Mouse (Mus musculus) lung, embryonic 15.5 days (tissue): ENCODE measurements around the gene Msh5. TPM values are rescaled to one million over a fixed set of nuclear protein-coding genes. Genes with fewer than 3 reads are reported as not detected.

Source experiments
- ATAC-seq: fragments of 200-750 bp; cut with Nextera tagmentation; 2 replicates; pipeline ENCODE4 v1.8.0; 2017; ENCODE audit warnings: moderate number of reproducible peaks, borderline replicate concordance; ENCODE audit not compliant: low FRiP score, low TSS enrichment; ENCODE audit errors: extremely low read depth
- H3K27ac ChIP-seq: fragments of 300-500 bp; sonication (generic); 2 replicates; pipeline ENCODE4 v1.5.1; 2015; ENCODE audit warnings: moderate library complexity, mild to moderate bottlenecking, inconsistent platforms
- H3K27me3 ChIP-seq: fragments of 300-500 bp; sonication (generic); 2 replicates; pipeline ENCODE4 v1.6.1; 2015; ENCODE audit warnings: inconsistent platforms
- H3K36me3 ChIP-seq: fragments of 300-500 bp; sonication (generic); 2 replicates; pipeline ENCODE4 v1.6.1; 2015; ENCODE audit warnings: inconsistent platforms
- H3K4me1 ChIP-seq: fragments of 300-500 bp; sonication (generic); 2 replicates; pipeline ENCODE4 v1.6.1; 2015; ENCODE audit warnings: inconsistent platforms
- H3K4me2 ChIP-seq: fragments of 300-500 bp; sonication (generic); 2 replicates; pipeline ENCODE4 v1.6.1; 2015; ENCODE audit warnings: inconsistent platforms, mild to moderate bottlenecking, moderate library complexity
- H3K4me3 ChIP-seq: fragments of 300-500 bp; sonication (generic); 2 replicates; pipeline ENCODE4 v1.5.1; 2015; ENCODE audit warnings: mild to moderate bottlenecking, inconsistent platforms
- H3K9ac ChIP-seq: fragments of 300-500 bp; sonication (generic); 2 replicates; pipeline ENCODE4 v1.6.1; 2015; ENCODE audit warnings: inconsistent platforms
- H3K9me3 ChIP-seq: fragments of 300-500 bp; sonication (generic); 2 replicates; pipeline ENCODE4 v1.6.1; 2016; ENCODE audit warnings: inconsistent platforms
- WGBS: fragments of 180-500 bp; shearing (Covaris S2); methylation state at CpG from one replicate; pipeline ENCODE4 v1.1.7; 2015; 5-methylcytosine and 5-hydroxymethylcytosine counted together
- polyA plus RNA-seq: library from polyadenylated mRNA; unstranded; fragments of >200 nt; fragmentation: Nextera tagmentation; extraction: Ambion mirVana; gene quantifications from 2 replicates; pipeline ENCODE4 v1.2.1, GENCODE M21; 2015

Gene Msh5
- 4.4 TPM in 2 replicates for polyA plus RNA-seq

DNA sequence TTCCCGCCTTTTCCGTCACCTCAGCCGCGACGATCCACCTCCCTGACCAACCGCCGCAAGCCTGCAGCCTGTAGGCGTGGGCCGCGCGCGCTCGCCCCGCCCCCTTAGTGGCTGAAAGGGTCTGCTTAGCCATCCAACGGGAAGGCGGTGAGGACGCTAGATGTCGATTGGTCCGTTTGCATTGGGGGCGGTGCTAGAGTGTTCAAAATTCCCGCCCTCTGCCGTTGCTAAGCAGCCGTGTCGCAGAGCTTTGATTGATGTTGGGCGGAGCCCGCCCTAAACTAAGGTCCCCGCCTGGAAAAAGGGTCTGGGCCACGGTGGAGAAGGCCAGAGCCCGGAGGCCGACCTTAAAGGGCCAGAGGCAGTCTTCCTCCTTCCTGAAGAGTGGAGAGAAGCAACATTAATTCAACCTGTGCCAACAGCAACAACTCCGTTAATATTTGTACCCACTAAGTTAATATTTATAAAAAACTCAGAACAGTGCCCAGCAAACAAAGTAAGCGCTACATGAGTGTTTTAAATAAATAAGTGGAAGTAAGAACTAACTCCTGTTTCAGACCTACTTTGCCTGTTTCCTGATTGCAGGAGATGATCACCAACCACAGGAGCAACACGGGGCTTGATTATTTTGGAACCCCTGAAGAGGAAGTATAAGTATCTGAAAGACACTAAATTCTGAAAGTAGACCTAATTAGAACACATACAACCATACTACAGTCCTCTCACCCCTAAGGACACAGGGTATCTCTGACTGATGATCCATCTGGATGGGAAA lies at the start of gene Msh5:
Msh5 (minus strand) TSS at position 65 of the 775 bp plus-strand sequence.
- H3K4me2 ChIP-seq = peak within 1 kb of the TSS; percentile 84
- no peaks in the 10 kb centered on the region for H3K36me3 ChIP-seq
- peak within 1 kb of the TSS; percentile 46 for H3K4me3 ChIP-seq
- peak; percentile 93 for ATAC-seq
- H3K4me1 ChIP-seq = peaks cover 52% of the 10 kb centered on the region
- H3K9ac ChIP-seq = peak within 1 kb of the TSS; percentile 68
- H3K27me3 ChIP-seq = no peaks in the 10 kb centered on the region
- H3K9me3 ChIP-seq = no peaks in the 10 kb centered on the region
- 1% methylated on average over 32 of the region's 33 CpGs for WGBS
- peak within 1 kb of the TSS; percentile 99 for H3K27ac ChIP-seq

- no peak for ATAC-seq
Measured at GRCm38 (mm10) chr17:35094475-35095365, 48.2 kb upstream of the Msh5 start.

DNA sequence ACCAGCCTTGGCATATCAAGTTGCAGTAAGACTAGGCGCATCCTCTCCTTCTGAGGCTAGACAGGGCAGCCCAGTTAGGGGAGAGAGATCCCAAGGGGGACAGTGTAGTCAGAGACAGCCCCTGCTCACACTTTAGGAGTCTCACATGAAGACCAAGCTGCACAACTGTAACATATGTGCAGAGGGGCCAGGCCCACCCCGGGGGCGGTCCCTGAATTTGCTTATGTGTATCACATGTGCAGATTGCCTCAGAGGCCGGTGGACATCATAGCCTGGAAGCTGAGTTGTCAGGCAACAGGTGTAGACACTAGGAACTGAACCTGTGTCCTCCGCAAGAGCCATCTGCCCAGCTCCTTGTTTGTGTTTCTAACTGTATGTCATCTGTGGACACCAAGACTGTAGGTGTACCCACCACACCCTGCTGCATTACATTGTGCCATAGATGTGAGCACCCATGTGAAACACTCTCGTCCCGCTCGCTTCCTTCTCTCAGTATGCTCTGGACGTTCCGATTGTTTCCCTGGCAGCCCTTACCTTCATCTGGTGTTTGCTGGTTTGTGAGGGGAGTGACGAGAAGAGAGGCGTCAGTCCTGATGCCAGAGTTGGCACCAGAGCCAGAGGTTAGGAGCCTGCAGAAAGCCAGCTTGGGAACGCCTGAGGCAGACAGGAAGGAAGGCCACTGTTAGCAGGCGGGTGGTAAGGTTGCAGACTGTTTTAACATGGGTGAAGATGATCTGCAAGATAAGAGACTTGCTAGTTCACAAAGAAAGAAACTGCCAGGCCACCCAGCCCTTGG lies 46.1 kb upstream of the Msh5 start:
- H3K27me3 ChIP-seq = no peaks in the 10 kb centered on the region
- no peak overlapping the region for H3K27ac ChIP-seq
- no peak overlapping the region for H3K4me2 ChIP-seq
- peaks cover 53% of the 10 kb centered on the region for H3K36me3 ChIP-seq
- WGBS = 86% methylated on average over 14 of the region's 14 CpGs
- peaks cover 12% of the 10 kb centered on the region for H3K4me1 ChIP-seq
- no peak overlapping the region for H3K4me3 ChIP-seq
- ATAC-seq = no peak
- H3K9me3 ChIP-seq = no peaks in the 10 kb centered on the region
- no peak overlapping the region for H3K9ac ChIP-seq

More at GRCm38 (mm10) chr17:35094475-35095365, 48.2 kb upstream of the Msh5 start:
- Histone ChIP-seq H3K9ac (no peak overlapping the region), H3K36me3 (peaks cover 67% of the 10 kb centered on the region), H3K27me3 (no peaks in the 10 kb centered on the region), H3K27ac (no peak overlapping the region), H3K4me3 (no peak overlapping the region), H3K9me3 (no peaks in the 10 kb centered on the region), H3K4me1 (peaks cover 12% of the 10 kb centered on the region), H3K4me2 (no peak overlapping the region)
- 84% methylated on average over 15 of the region's 15 CpGs for WGBS

- Histone ChIP-seq H3K27me3 (no peaks in the 10 kb centered on the region), H3K9ac (peak overlapping the region; percentile 79), H3K4me2 (peak overlapping the region; percentile 66), H3K9me3 (no peaks in the 10 kb centered on the region), H3K27ac (peak overlapping the region; percentile 98), H3K4me3 (peak overlapping the region; percentile 65), H3K4me1 (peaks cover 12% of the 10 kb centered on the region), H3K36me3 (peaks cover 32% of the 10 kb centered on the region)
- WGBS = 61% methylated on average over 8 of the region's 8 CpGs
- no peak for ATAC-seq
Measured at GRCm38 (mm10) chr17:35090166-35090932, 43.8 kb upstream of the Msh5 start.

DNA sequence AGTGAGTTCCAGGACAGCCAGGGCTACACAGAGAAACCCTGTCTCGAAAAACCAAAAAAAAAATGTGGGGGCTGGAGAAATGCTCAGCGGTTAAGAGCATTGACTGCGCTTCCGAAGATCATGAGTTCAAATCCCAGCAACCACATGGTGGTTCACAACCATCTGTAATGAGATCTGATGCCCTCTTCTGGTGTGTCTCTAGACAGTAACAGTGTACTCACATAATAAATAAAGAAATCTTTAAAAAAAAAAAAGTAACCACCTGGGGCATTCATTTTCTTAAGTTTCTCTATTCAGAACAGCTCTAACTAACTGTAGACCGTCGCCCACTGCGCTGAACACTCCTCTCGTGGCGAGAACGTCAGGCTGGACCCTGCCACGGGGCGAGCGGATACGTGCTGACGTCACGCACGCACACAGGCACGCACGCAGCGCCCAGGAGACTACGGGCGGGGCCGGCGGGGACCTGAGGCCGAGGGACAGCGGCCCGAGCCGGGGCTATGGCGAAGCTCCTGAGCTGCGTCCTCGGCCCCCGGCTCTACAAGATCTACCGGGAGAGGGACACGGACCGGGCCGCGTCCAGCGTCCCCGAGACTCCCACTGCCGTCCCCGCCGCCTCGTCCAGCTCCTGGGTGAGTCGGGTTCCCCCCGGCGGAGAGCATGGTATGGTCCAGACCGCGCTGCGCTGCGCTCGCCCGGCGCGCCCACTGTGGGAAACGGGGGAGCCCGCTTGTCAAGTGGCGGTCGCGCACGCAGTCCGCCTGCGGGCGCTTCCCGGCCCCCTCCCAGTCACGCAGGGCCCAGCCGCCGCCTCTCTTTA lies 42.5 kb upstream of the Msh5 start, which contains the start of gene Abhd16a:
Abhd16a (plus strand) TSS at position 439 of the 820 bp plus-strand sequence.
- 3% methylated on average over 57 of the region's 67 CpGs for WGBS
- peak within 1 kb of the TSS; percentile 65 for H3K4me3 ChIP-seq
- peaks cover 12% of the 10 kb centered on the region for H3K4me1 ChIP-seq
- H3K27me3 ChIP-seq = no peaks in the 10 kb centered on the region
- peak within 1 kb of the TSS; percentile 98 for H3K27ac ChIP-seq
- peak within 1 kb of the TSS; percentile 66 for H3K4me2 ChIP-seq
- ATAC-seq = peak; percentile 99
- H3K9me3 ChIP-seq = no peaks in the 10 kb centered on the region
- H3K9ac ChIP-seq = peak within 1 kb of the TSS; percentile 79
- peaks cover 22% of the 10 kb centered on the region for H3K36me3 ChIP-seq

GRCm38 (mm10) chr17:35088151-35088550 lies 41.6 kb upstream of the Msh5 start:
- Histone ChIP-seq H3K27me3 (no peaks in the 10 kb centered on the region), H3K27ac (no peak overlapping the region), H3K9me3 (no peaks in the 10 kb centered on the region), H3K36me3 (peaks cover 17% of the 10 kb centered on the region), H3K4me1 (peaks cover 12% of the 10 kb centered on the region), H3K4me3 (no peak overlapping the region), H3K9ac (no peak overlapping the region), H3K4me2 (no peak overlapping the region)
- no peak for ATAC-seq
- 30% methylated on average over 2 of the region's 2 CpGs for WGBS

- no peak within 1 kb of the TSS for H3K4me2 ChIP-seq
- peaks cover 5% of the 10 kb centered on the region for H3K4me1 ChIP-seq
- H3K27ac ChIP-seq = no peak within 1 kb of the TSS
- H3K9me3 ChIP-seq = no peaks in the 10 kb centered on the region
- ATAC-seq = no peak
- no peak within 1 kb of the TSS for H3K9ac ChIP-seq
- no peaks in the 10 kb centered on the region for H3K27me3 ChIP-seq
- no peak within 1 kb of the TSS for H3K4me3 ChIP-seq
- 62% methylated on average over 7 of the region's 7 CpGs for WGBS
- H3K36me3 ChIP-seq = no peaks in the 10 kb centered on the region
Measured at GRCm38 (mm10) chr17:35085208-35085865, 38.8 kb upstream of the Msh5 start, which contains the start of gene Ly6g6f. Gene Ly6g6f (minus strand): TSS chr17:35085610.

DNA sequence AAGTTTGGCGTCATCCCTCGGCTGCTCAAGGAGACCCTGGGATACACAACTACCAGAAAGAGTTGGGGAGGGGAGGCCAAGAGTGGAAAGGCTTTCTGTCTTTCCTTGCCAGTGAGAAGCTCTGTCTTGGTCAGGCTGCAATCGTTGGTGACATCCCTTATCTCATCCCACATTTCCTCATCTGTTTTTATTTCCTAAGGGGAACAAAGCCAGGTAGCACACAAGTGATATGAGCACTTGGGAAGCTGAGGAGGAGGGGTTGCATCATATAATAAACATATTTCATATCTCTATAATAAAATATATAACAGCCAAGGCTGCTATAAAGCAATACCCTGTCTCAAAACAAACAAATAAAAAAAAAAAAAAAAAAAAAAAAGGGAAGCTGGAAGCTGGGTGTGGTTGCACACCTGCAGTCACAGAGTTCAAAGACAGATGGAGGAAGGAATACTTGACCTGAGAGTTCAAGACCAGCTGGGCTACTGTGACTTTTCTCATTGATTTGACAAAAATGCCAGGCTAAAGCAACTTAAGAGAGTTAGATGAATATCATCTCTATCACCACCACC lies 37.5 kb upstream of the Msh5 start:
- H3K4me2 ChIP-seq = no peak overlapping the region
- 54% methylated on average over 3 of the region's 3 CpGs for WGBS
- H3K9ac ChIP-seq = no peak overlapping the region
- H3K36me3 ChIP-seq = no peaks in the 10 kb centered on the region
- no peak overlapping the region for H3K27ac ChIP-seq
- H3K9me3 ChIP-seq = no peaks in the 10 kb centered on the region
- no peak for ATAC-seq
- H3K4me1 ChIP-seq = no peaks in the 10 kb centered on the region
- H3K27me3 ChIP-seq = no peaks in the 10 kb centered on the region
- no peak overlapping the region for H3K4me3 ChIP-seq

DNA sequence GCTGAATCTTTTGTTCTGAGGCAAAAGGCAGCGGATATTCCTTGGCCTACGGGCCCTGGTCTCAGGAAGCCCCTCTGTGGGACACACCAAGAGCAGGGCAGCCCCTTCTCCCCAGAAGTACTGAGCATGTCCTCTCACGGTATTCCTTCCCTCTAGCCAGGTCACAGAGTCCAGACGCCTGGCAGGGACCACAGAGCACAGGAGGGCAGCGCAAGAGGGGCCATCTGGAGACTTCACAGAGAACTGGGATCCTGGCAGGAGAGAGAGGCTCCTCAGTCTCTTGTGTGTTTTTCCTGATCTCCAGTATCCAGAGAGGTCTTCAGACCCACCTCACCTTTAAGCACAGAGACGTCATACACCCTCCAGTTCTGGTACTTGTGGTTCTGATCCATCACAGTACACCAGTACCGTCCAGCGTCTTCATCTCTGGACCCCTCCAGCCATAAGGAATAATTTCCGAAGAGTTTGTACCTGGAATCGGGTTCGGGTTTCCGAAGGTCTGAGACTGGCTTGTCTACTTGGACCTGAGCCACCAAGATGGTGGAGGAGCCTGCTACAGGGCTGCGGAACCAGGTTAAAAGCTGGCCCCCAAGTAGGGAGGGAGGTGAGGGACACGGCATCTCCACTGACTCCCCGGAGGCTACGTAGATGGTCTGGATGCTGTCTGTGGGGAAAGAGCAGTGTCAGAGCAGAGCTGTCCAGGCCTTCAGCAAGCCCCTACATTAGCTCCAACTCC lies 36.5 kb upstream of the Msh5 start:
- Histone ChIP-seq H3K9ac (no peak overlapping the region), H3K4me1 (peaks cover 3% of the 10 kb centered on the region; the same call in 1 of the 2 replicates), H3K27ac (no peak overlapping the region), H3K36me3 (no peaks in the 10 kb centered on the region), H3K9me3 (no peaks in the 10 kb centered on the region), H3K27me3 (peaks cover 4% of the 10 kb centered on the region; the same call in 1 of the 2 replicates), H3K4me2 (no peak overlapping the region), H3K4me3 (no peak overlapping the region)
- WGBS = 74% methylated on average over 16 of the region's 16 CpGs
- no peak for ATAC-seq
